Mouse (Mus musculus): Measurements from ENCODE around the gene Arhgef2. TPM values are rescaled to one million over a fixed set of nuclear protein-coding genes. Genes with fewer than 3 reads are reported as not detected.
"Not testable (repeated sequence)": the region's sequence is repeated elsewhere in the genome, so short reads cannot be mapped to it uniquely, and the experiment has no call there.

Arhgef2 gene
- total RNA-seq, 2 experiments from 2014 or later, result 161 to 166 TPM

DNA sequence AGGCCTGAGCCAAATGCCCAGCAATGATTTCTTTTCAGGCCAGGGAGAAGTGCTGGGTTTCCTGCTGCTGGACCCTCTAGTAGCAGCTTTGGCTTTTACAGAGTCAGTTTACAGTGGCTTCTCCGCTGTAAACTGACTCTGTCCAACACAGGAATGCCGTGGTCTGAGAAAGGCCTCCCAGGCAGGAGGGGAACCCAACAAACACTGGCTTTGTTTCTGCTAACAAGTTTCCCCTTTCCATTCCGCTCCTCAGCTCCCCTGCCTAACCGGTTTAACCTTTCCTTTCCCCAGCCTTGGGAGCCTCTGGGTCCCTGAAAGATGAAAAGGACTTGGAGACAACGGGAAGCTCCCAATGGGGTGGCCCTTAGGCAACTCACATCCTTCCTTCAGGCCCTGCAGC is 15.5 kb upstream of the Arhgef2 start:
- no peak for DNase-seq (ENCODE audit: low spot score in 2 of 2)

DNA sequence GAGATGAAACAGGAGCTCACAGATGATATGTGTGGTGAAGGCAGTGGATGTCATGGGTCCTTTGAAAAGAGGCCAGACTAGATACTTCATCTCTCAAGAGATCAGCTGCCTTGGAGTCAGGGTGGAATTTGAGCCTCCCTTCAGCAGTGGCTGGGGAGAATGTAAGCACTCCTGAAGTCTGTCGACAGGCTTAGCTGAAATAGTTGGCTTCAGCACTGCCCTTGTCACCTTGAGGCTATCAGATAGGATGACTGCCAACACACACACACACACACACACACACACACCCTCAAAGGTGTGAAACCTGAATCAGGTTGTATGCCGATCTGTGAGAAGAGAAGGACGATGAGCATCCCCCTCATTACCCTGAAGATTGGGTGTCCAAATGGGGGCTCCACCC is 14.7 kb upstream of the Arhgef2 start:
- DNase-seq (ENCODE audit: low spot score in 2 of 2), result no peak

DNA sequence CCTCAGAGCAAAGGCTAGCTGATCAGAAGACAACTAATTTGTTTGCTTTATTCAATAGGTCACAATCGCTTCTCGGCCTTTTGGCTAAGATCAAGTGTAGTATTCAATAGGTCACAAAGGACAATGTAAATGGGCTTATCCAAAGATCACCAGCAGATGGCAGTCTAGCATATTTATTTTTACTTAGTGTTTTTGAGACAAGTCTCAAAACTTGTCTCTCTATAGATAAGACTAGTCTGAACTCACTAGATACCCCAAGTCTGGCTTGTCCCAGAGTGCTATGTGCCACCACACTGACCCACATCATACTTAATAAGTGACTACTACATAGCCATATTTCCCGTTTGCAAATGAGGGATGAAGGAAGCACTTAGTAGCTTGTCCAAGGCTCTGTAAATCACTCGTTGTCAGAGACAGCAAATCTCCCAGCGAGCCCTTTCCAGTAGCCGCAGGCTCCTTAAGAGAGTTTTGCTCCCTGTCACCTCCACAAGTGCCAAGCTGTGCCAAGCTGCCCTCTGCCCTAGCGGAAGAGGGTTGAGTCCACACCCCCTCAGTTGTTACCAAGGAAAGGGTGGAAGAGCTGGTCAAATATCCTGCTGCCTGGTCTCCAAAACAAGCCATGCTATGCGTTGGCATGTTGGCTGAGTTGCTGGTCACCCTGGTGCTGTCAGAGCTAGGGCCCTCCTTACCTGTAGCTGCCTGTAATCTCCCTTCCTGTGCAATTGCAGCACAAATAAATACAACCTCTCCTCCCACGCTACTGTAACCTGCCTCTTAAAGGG is 13.6 kb upstream of the Arhgef2 start:
- DNase-seq (ENCODE audit: low spot score in 2 of 2), result no peak

DNA sequence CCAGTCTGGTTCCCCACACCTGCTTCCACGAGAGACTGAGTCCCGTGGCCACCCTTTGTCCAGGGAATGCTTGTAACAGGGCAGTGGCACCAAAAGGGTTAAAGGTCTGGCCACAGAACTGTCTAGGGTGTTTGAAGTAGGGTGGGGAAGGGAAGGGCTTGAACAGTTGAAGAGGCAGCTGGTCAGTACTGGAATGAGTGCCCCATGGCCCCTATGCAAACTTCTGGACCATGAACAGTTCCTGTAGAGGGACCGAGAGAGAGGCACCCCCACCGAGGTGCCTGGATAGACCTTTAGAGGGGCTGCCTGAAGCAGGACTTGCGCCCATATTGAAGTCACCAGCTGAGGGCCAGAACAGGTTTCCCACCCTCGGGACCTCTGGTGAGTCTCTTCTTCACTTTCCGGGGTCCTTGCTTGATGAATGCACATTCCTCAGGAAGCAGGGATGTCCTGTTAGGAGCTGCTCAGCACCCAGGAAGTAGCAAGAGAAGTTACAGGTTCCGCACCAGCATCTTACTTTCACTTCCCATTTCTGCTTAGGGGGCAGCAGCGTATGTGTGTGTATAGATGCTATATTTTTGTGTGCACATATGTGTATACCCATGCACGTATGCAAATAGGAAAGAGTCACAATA is 12.7 kb upstream of the Arhgef2 start:
- no peak for DNase-seq (ENCODE audit: low spot score in 2 of 2)

DNA sequence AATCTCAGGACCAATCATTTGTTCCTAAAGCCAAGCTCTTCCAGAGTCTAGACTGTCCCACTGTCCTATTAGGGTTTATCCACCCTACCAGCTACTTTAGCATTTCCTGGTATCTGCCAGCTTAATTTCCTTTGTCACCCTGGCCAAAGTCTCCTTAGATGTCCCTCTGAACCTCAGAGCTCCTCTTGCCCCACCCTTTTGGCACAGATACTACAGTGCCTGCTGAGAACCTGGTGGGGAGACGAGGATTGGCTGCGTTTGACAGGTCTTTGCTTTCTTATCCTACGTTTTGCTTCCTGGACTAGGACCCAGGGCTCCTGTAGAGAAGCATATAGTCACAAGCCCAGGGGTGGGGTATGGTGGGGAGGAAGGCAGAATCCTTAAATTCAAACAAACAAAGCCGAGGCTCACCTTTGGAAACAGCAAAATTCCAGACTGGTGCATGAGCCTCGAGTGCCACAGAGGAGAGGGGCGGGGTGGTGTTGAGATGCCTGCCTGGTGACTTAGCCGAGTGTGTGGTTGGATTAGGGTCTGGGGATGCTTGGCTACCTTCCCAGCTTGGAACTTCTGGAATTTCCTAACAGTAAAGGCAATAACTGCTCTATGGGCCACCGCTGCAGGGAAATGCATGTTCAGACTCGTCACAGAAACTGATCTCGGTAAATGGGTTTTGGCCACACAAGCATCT is 11.7 kb upstream of the Arhgef2 start:
- DNase-seq (ENCODE audit: low spot score in 2 of 2), result no peak

DNA sequence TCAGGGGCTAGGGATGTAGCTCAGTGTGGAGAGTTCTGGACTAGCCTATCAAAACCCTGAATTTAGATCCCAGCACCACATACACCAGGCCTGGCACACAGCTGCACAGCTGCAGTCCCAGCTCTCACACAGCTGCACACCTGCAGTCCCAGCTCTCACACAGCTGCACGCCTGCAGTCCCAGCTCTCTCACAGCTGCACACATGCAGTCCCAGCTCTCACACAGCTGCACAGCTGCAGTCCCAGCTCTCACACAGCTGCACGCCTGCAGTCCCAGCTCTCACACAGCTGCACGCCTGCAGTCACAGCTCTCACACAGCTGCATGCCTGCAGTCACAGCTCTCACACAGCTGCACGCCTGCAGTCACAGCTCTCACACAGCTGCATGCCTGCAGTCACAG is 9.2 kb upstream of the Arhgef2 start:
- not testable (repeated sequence) for DNase-seq (ENCODE audit: low spot score in 2 of 2)

DNA sequence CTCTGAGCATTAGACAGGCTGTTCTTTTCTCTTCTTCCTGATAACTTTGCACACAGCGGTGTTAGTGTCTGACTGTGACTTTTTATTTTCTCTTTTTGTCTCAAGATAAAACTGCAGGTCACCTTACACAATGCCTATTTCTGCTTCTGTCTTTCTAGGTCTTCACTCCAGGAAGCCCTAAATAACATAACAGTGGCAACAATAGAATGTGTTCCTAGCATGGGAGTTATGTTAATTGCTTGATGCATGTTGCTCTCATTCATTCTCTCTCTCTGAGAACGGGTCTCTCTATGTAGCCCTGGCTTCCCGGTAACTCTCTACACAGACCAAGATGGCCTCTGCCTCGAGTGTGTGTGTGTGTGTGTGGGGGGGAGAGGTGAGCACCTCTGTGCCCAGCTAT is 3.3 kb upstream of the Arhgef2 start:
- DNase-seq (ENCODE audit: low spot score in 2 of 2), result no peak

DNA sequence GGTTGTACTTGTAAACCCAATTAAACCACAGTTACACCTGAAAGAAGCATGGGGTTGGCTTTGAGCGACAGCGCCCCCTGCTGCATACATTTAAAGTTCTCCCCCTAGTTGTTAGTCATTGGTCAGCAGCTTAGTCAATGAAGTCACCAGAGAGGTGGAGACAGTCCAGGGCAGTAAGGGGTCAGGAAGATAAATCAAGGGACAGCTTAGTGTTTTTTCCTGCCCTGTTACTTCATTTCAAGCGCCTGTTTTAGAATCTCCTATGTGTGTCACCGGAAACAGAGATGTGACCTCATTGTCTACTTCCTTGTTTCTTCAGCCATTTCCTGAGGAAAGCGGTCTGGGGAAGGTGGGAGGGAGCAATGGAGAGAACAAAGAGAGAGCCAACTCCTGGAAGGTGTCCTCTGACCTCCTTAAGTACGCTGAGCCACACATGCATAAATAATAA is 2.0 kb upstream of the Arhgef2 start:
- DNase-seq (ENCODE audit: low spot score in 2 of 2), result peak in 1 of 2 experiments; percentile 58

DNA sequence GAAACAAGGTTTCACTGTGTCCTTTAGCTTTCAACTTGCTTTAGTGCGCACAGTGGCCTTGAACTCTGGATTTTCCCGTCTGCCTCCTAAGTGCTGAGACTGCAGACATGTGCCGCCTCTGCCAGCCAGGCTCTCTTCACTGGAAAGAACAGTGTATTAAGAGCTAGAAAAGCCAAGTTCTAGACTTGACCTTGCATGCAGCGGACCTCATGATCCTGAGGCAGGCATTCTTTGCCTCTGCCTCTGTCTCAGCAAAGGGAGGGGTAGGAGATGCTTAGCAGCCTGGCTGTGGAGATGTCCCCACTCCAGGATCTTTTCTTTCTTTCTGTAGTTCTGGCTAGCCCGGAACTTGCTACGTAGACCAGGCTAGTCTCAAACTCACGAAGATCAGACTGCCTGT is 903 bp upstream of the Arhgef2 start:
- no peak for DNase-seq (ENCODE audit: low spot score in 2 of 2)

DNA sequence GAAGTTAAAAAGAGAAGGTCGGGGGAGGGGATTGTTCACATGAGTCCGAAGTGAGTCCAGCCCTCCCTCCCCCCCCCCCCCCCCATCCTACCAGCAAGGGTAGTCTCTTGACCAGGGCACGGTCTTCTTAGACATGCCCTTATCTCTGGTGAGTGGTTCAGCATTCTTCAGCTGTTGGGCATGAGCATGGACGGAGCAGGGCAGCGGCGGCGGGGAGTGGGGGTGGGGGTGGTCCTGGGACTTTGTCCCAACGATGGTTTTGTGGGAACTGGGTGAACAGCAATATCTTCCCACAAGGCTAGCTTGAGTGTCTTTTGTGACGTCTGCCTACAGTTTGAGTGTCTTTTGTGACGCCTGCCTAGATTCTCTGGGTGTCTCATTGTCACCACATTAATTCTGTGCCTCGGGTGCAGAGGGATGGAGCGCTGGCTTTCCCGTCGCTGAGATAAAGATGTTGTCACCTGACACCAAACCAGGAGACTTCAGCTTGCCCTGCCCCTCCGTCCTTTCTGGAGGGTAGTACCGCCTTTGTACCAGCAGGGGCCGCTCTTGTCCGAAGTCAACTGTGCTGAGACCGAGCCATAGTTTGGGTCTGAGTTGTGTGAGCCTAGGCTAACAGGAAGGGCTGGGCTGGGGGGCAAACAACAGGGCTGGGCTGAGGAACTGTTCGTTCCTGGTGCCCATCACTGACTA is 1.4 kb downstream of the Arhgef2 start:
- peak; percentile 81 to 87 for DNase-seq (ENCODE audit: low spot score in 2 of 2)

DNA sequence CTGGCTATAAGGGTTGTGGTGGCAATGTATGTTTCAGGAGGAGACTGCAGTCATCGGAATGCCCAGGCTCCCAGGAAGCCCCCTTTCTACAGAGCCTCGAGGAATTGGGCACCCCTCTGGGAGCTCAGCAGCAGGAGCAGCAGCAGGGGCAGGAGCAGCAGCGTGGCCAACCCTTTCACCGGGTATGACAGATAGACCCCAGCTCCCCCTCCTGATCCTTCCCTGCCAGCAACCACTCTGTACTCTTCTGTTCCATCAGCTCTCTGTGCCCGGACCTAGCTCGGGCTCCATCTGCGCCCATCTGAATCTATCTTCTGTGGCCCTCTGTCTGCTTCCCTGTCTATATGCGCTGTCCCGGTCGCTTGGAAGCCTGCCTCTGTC is 2.0 kb downstream of the Arhgef2 start:
- DNase-seq (ENCODE audit: low spot score in 2 of 2), result no peak

DNA sequence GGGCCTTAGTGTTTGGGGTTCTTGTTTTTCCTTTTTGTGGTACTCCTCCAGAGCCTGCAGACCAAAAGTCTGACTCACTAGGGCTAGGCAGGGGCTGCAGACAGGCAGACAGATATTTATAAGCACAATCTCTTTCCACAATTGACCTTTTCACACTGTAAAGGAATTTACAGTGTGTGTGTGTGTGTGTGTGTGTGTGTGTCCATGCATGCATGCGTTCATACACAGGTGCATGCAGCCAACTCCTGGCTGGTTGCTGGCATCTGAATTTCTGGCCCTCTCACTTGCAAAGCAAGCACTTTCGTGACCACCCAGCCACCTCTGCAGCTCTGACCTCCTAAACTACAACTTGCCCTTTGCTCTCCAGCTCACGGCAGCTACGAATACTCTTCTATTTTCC is 3.3 kb downstream of the Arhgef2 start:
- no peak for DNase-seq (ENCODE audit: low spot score in 2 of 2)

DNA sequence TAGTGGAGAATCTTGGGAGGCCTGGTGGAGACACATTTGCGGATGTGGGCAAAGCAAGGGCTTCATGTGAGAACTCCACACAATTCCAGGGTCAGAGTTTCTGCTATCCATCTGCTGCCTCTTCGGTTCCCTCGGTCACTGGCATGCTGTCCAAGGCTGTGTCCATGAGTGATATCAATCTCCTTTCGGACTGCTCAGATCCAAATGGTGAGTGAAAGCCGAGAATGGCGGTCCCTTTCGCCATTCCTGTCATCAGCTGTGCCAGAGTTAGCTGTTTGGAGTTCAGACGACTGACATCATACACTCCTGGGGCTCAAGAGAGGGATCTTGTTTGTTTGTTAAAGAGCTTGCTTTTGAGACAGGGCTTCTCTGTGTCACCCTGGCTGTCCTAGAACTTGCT is 8.7 kb downstream of the Arhgef2 start:
- DNase-seq (ENCODE audit: low spot score in 2 of 2), result no peak

DNA sequence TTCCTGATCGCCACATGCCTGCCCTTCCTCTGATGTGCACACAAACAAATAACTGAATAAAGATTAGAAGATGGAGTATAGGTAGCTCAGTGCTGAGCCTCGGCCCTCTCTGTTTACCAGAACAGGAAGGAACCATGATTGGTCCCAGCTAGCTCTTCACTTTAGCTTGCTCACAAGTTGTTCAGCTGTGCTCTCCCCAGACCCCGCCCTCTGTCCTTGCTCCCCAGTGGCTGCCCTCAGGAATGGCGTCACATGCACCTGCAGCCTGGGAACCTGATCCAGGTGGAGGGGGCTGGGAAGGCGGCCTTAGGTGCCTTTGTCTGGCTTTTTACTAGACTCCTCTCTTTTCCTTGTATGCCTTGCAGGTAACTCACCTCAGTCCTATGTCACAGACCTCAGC is 9.4 kb downstream of the Arhgef2 start:
- DNase-seq (ENCODE audit: low spot score in 2 of 2), result no peak

DNA sequence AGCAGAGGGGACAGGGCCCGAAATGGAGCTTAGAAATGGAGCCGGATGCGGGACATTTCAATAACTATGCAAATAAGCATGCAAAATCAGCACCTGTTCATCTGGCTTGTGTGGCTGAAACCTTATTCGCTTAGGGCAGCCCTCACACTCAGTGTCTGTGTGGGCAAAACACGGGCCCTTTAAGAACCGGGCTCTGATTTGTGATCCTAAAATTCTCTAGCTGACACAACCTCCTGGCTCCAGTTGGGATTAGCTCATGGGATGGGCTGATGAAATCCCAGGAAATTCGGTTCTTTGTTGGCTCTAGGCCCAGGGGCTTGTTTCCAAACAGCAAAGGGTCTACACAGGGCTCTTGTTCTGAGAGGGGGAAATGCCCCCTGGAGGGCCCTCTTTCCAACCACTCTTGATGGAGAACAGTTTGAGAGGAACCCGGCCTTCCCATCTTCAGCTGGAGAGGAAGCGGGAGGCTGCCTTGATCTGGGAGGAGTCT is 10.2 kb downstream of the Arhgef2 start:
- peak; percentile 64 to 88 for DNase-seq (ENCODE audit: low spot score in 2 of 2)

DNA sequence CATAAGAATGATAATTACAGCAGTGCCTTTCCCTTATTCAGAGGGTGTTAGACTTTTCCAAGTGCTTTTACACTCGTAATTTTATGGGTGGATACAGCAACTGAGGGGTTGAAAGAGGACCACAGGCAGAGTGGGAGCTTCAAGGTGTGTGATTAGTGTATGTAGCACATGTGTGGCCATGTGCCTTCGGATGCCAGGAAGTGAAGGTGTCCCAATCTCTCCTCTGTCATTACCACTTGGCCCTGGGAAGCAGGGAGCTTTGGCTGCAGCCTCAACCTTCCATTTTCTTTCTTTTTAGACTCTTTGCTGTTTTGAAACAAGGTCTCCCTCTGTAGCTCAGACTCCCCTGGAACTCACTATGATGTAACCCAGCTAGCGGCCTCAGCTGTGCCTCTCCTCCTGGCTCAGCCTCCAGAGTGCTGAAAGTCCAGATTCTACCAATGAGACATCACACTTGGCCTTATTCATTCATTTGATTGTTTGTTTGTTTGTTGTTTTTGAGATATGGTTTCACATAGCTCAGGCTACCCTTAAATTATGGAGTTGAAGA is 11.3 kb downstream of the Arhgef2 start:
- no peak for DNase-seq (ENCODE audit: low spot score in 2 of 2)

DNA sequence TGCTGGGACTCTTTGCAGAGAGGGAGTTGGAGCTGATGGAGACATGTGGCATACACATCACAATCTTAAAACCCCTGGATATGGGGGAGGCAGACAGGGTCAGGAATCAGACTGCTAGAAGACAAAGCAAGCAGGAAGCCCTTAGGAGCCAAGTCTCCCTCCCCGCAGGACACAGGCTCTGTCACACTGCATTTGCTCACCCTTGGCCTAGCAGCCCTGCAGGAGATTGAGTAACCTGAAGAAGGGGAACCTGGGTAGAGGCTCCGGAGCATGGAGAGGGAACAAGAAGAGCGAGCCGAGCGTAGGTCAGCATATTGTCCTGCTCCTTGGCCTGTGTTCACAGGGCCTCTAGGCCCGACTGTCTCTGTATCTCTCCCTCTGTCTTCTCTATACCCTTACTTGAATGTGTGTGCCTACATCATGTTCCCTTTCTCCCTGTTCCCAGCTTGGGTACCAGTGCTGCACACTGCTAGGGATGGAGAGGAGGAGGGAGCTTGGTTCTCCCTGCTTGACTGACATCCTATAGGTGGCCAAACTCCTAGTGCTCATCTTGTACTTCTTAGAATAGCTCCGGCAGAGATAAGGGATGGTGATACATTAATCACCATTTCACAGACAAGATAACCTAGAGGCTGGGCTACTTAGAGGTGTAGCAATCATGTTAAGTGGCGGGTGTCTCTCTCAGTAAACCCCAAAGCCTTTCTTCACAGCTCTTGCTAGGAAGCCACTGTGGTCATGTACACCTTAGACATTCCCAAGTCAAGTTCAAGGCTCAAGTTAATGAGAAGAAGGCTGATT is 12.5 kb downstream of the Arhgef2 start:
- no peak for DNase-seq (ENCODE audit: low spot score in 2 of 2)

DNA sequence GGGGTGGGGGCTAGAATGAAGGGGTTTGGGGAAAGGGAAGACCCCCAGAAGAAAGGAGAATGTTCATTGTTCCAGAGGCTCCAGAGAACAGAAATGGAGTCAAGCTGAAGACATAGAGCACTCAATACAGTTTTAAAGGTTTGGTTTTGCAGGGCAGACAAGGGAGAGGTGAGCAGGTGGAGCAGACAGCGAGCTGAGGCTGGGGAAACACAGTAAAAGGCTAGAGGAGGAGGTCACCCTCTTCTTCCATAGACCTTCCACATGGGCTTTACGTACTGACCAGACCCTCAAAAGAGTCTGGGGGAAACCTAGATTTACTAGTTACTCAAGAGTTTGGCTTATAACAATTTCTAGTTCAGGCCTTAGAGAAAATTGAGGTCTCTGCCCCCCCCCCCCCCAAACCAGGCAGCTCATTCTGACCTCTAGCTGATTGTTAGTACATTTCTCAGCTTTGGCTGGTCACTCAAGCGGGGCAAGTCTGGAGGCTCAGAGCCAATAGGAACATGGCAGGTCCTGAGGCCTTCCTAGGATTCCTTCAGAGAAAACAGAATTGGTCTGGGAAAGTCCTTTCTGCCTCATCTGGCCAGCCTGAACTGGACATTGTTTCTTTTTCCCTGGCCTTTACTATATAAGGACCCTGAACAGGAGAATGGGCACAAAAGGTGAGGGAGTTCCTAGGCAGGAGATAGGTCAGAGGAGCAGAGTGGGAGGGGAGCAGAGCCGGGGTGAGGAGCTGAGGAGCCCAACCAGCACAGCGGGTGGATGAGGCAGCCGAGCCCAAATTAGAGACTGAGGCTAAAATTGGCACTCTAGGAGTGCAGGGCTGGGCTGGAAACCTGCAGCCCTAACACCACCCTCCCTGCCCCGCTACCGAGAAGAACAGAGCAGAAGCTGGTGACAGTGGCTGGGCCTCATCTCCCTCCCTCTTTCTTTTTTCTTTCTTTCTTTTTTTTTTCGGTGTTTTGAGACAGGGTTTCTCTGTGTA is 13.6 kb downstream of the Arhgef2 start:
- DNase-seq (ENCODE audit: low spot score in 2 of 2), result no peak

Measured in gastrocnemius, postnatal 4 days (tissue).